Mouse (Mus musculus): ENCODE results near the gene Xrcc1. TPM values are rescaled to one million over a fixed set of nuclear protein-coding genes. Genes with fewer than 3 reads are reported as not detected.
A peak's percentile ranks its signal among the peaks of the same experiment; 100 is the strongest.

The Xrcc1 gene
- polyA plus RNA-seq, 1 experiment from 2014 or later = 37.0 TPM

DNA sequence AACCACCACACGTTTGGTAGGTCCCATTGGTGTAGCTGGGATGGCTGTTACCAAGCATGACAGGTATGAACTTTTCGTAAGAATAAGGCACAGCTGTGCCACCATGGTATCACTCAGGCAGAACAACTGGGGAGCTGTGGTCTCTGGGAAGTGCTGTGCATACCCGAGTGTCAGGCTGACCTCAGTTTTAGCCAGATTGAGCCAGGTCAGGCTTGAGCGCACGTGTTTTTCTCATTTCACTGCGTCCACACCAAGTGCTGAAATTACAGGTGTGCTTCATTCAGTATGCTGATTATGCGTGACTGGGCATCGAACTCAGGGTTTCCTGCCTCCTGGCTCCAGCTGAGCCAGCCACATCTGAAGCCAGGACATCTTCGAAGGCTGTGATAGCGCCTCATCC lies 9.7 kb downstream of the Xrcc1 start:
- TF ChIP-seq EP300 (IDR thresholded peaks at IDR 0.05) = no peak
- no peak for TF ChIP-seq CTCF (IDR thresholded peaks at IDR 0.05)
- H3K4me1 ChIP-seq (ENCODE audit: insufficient read depth, low read depth, low read length) = no peaks in the 10 kb centered on the region
- H3K9me3 ChIP-seq (ENCODE audit: low read length) = no peaks in the 10 kb centered on the region
- WGBS = 91% methylated on average over 10 of the region's 10 CpGs
- no peak overlapping the region for H3K4me3 ChIP-seq (ENCODE audit: low read depth, low read length)
- no peaks in the 10 kb centered on the region for H3K27me3 ChIP-seq (replicated peaks; ENCODE audit: insufficient read depth, low read length)
- no peak overlapping the region for H3K9ac ChIP-seq (replicated peaks; ENCODE audit: low read depth)
- no peak for DNase-seq (ENCODE audit: low spot score)
- H3K27ac ChIP-seq (ENCODE audit: low read length) = no peak overlapping the region
- H3K36me3 ChIP-seq (ENCODE audit: insufficient read depth, low read length) = peaks cover 4% of the 10 kb centered on the region; the same call in 1 of the 2 replicates
- no peak for ATAC-seq
- no peak overlapping the region for H3K4me2 ChIP-seq (replicated peaks; ENCODE audit: low read depth, low read length)

DNA sequence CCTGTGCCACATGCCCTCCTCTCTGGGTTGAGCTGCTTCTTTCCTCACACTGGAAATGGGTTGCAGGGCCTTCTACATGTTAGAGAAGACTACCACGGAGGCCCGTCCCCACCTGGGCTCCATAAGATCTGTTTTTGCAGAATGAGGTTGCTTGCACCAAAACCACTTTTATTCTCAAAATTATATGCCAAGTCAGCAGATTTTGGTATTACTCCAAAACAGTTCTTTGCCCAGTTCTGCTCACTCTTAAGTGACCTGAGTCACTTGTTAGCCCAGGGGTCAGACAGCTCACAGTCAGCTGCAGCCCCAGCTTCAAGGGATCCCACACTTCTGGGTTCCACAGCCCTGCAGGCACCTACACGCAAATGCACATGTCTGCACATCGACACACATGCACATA lies 15.4 kb downstream of the Xrcc1 start:
- whole genome bisulfite sequencing = 86% methylated on average over 4 of the region's 4 CpGs
- TF ChIP-seq CTCF (IDR thresholded peaks at IDR 0.05) (no peak), EP300 (IDR thresholded peaks at IDR 0.05) (no peak)
- Histone ChIP-seq H3K36me3 (ENCODE audit: insufficient read depth, low read length) (peaks cover 5% of the 10 kb centered on the region; the same call in 1 of the 2 replicates), H3K27ac (ENCODE audit: low read length) (no peak overlapping the region), H3K4me2 (replicated peaks; ENCODE audit: low read depth, low read length) (no peak overlapping the region), H3K4me3 (ENCODE audit: low read depth, low read length) (no peak overlapping the region), H3K9me3 (ENCODE audit: low read length) (no peaks in the 10 kb centered on the region), H3K9ac (replicated peaks; ENCODE audit: low read depth) (no peak overlapping the region), H3K27me3 (replicated peaks; ENCODE audit: insufficient read depth, low read length) (no peaks in the 10 kb centered on the region), H3K4me1 (ENCODE audit: insufficient read depth, low read depth, low read length) (no peaks in the 10 kb centered on the region)
- DNase-seq (ENCODE audit: low spot score) (no peak), ATAC-seq (no peak)

DNA sequence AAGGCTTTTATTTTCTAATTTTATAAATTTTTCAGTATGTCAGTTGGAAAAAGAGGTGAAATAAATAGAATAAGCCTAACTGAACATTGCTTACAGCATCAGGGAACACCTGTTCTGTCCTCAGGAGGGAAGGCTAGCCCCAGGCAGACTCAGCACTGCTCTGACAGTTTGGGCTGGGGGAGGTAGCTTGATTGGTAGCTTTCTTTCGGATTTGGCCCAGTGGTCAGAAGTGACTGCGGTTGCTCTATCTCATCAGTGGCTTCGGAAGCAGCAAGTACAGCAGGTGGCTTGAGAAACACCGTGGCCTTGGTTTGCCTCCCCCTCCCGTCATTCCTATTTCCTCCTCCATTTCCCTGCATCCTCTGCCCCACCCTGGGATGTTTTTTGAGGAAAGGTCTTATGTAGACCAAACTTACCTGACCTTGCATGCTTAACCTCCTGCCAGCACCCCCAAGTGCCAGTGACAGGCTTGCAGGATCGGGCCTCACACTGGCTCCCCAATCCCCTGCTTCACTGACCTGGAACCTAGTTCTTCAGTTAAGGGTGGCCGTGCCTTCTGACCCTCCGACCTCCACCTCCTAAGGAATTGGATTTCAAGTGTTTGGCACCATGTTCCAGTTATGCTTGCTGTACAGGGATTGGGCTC lies 17.2 kb downstream of the Xrcc1 start:
- Histone ChIP-seq H3K9ac (replicated peaks; ENCODE audit: low read depth) (no peak overlapping the region), H3K4me3 (ENCODE audit: low read depth, low read length) (no peak overlapping the region), H3K4me1 (ENCODE audit: insufficient read depth, low read depth, low read length) (no peaks in the 10 kb centered on the region), H3K9me3 (ENCODE audit: low read length) (no peaks in the 10 kb centered on the region), H3K27ac (ENCODE audit: low read length) (no peak overlapping the region), H3K27me3 (replicated peaks; ENCODE audit: insufficient read depth, low read length) (no peaks in the 10 kb centered on the region), H3K4me2 (replicated peaks; ENCODE audit: low read depth, low read length) (no peak overlapping the region), H3K36me3 (ENCODE audit: insufficient read depth, low read length) (peaks cover 19% of the 10 kb centered on the region)
- DNase-seq (ENCODE audit: low spot score) = no peak
- WGBS = 92% methylated on average over 8 of the region's 8 CpGs
- ATAC-seq = no peak
- TF ChIP-seq EP300 (IDR thresholded peaks at IDR 0.05) (no peak), CTCF (IDR thresholded peaks at IDR 0.05) (no peak)

DNA sequence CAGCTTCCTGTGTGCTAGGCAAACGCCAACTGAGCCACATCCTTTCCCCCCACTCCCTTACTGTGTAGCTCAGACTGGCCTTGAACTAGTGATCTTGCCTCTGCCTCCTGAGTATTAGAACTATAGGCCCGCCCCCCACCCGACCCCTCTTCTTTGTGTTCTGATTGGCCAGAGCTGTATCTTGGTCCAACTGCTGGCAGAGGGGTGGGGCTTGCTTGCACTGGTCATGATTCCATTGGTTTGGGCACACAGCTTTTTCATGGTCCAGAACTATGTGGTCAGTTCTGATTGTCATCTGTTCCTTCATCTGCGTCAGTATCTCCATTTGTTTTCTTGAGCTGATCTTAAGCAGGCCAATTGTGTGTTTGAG lies 17.7 kb downstream of the Xrcc1 start:
- Histone ChIP-seq H3K27me3 (replicated peaks; ENCODE audit: insufficient read depth, low read length) (no peaks in the 10 kb centered on the region), H3K9me3 (ENCODE audit: low read length) (no peaks in the 10 kb centered on the region), H3K4me2 (replicated peaks; ENCODE audit: low read depth, low read length) (no peak overlapping the region), H3K36me3 (ENCODE audit: insufficient read depth, low read length) (peaks cover 19% of the 10 kb centered on the region), H3K4me1 (ENCODE audit: insufficient read depth, low read depth, low read length) (no peaks in the 10 kb centered on the region), H3K27ac (ENCODE audit: low read length) (no peak overlapping the region), H3K9ac (replicated peaks; ENCODE audit: low read depth) (no peak overlapping the region), H3K4me3 (ENCODE audit: low read depth, low read length) (no peak overlapping the region)
- 78% methylated on average over 4 of the region's 4 CpGs for whole genome bisulfite sequencing
- ATAC-seq (no peak), DNase-seq (ENCODE audit: low spot score) (no peak)
- TF ChIP-seq CTCF (IDR thresholded peaks at IDR 0.05) (no peak), EP300 (IDR thresholded peaks at IDR 0.05) (no peak)

DNA sequence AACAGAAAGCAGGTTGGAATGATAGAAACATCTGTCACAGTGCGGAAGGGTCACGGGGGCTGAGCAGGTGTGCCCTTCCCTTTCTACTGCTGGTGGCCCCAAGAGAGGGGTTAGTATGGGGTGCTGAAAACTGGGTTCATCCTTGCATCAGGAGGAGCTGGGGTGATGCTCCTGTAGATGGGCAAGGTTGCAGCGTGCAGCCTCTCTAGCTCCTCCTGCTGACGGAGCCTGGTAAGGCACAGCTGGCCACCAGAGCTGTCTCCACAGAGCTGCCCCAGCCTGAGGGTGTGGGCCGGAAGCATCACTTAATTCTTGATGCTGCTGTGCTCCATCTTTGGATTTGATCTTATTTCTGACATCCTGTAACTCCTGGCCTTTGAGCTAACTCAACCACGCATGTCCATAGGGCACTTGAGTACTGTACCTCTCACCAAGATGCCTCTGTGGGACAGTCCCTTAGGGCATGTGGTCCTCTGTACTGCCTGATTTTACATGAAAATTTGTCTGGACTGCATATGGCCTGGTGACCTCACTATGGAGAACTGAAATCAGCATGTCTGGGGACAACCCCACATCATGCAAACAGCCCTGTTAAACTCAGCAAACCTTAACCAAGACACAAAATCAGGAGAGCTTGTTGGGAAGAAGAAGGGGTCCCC lies 18.6 kb downstream of the Xrcc1 start:
- peak; percentile 61 for DNase-seq (ENCODE audit: low spot score)
- H3K9ac ChIP-seq (replicated peaks; ENCODE audit: low read depth) = no peak overlapping the region
- no peak overlapping the region for H3K27ac ChIP-seq (ENCODE audit: low read length)
- H3K27me3 ChIP-seq (replicated peaks; ENCODE audit: insufficient read depth, low read length) = no peaks in the 10 kb centered on the region
- peak; percentile 67 for ATAC-seq
- H3K9me3 ChIP-seq (ENCODE audit: low read length) = no peaks in the 10 kb centered on the region
- no peak for TF ChIP-seq EP300 (IDR thresholded peaks at IDR 0.05)
- peak; percentile 88 for TF ChIP-seq CTCF (IDR thresholded peaks at IDR 0.05)
- no peak overlapping the region for H3K4me2 ChIP-seq (replicated peaks; ENCODE audit: low read depth, low read length)
- no peak overlapping the region for H3K4me3 ChIP-seq (ENCODE audit: low read depth, low read length)
- no peaks in the 10 kb centered on the region for H3K4me1 ChIP-seq (ENCODE audit: insufficient read depth, low read depth, low read length)
- 61% methylated on average over 6 of the region's 6 CpGs for WGBS
- peaks cover 19% of the 10 kb centered on the region for H3K36me3 ChIP-seq (ENCODE audit: insufficient read depth, low read length)

DNA sequence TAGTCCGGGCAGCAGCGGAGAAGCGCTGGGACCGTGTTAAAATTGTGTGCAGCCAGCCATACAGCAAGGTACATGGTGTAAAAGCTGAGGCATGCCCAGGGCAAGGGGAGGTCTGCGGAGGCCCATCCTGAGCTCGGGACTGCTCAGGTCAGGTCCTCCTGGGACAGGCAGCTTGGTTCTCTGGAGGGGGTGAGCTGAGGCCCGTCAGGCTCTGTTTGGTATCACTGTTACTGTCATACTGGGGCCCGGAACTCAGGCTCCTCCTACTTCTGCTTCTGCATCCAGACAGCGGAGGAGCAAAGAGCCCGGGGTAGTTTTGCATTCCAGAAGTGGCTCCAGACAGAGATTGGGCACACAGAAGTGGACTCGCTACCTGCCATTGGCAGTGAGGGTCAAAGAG lies 19.5 kb downstream of the Xrcc1 start:
- no peak for ATAC-seq
- Histone ChIP-seq H3K4me2 (replicated peaks; ENCODE audit: low read depth, low read length) (no peak overlapping the region), H3K4me3 (ENCODE audit: low read depth, low read length) (no peak overlapping the region), H3K27ac (ENCODE audit: low read length) (no peak overlapping the region), H3K4me1 (ENCODE audit: insufficient read depth, low read depth, low read length) (no peaks in the 10 kb centered on the region), H3K9me3 (ENCODE audit: low read length) (no peaks in the 10 kb centered on the region), H3K36me3 (ENCODE audit: insufficient read depth, low read length) (peaks cover 23% of the 10 kb centered on the region), H3K9ac (replicated peaks; ENCODE audit: low read depth) (no peak overlapping the region), H3K27me3 (replicated peaks; ENCODE audit: insufficient read depth, low read length) (no peaks in the 10 kb centered on the region)
- no peak for DNase-seq (ENCODE audit: low spot score)
- 93% methylated on average over 11 of the region's 11 CpGs for WGBS
- TF ChIP-seq CTCF (IDR thresholded peaks at IDR 0.05) (no peak), EP300 (IDR thresholded peaks at IDR 0.05) (no peak)
